ENCODE assay signal across 25 mouse cellular contexts in the genomic region with DNA sequence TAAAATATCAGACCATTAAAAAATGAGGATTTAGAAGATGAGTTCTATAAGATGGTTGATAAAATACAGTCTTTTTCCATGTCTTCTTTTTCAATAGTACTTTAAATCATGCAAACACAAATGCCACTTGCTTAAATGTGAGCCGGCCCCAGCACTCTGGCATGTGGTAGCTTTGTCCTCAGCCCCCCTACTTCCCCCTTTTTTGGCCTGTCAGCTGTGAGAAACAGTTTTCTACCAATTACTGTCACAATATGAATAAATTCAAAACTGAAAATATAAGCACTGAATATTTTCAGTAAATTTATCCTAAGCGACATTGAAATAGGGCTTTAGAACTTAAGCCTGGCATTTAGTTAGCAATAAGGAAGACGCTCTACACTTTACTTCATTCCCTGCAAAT. TPM values are rescaled to one million over a fixed set of nuclear protein-coding genes. Genes with fewer than 3 reads are reported as not detected.
DNase-seq lines count a peak whose midpoint lies in the region; ATAC-seq and TF ChIP-seq lines count a peak whose summit lies in the region.
"Had no signal": no experiment of that assay in that cellular context is flagged by ENCODE, and none has a peak within 500 bp of the region (broad histone marks: within the 10 kb centered on the region; RNA-seq: fewer than 3 reads in every experiment).

No protein-coding gene starts in this region.

- H3K36me3 ChIP-seq in forebrain, embryonic 14.5 days (ENCODE audit: control insufficient read depth, insufficient read depth, low read length): no peaks in the 10 kb centered on the region
- H3K36me3 ChIP-seq in forebrain, embryonic 12.5 days (replicated peaks): no peaks in the 10 kb centered on the region
- H3K36me3 ChIP-seq in forebrain, postnatal 0 days (ENCODE audit: insufficient read depth): no peaks in the 10 kb centered on the region
- no peaks in the 10 kb centered on the region for H3K36me3 ChIP-seq in forebrain, embryonic 10.5 days (replicated peaks)
- H3K36me3 ChIP-seq in midbrain, embryonic 11.5 days (ENCODE audit: control insufficient read depth, insufficient read depth, low read length): no peaks in the 10 kb centered on the region
- H3K36me3 ChIP-seq in midbrain, embryonic 14.5 days (ENCODE audit: control insufficient read depth, insufficient read depth, low read length): no peaks in the 10 kb centered on the region
- H3K36me3 ChIP-seq in MEL (ENCODE audit: control insufficient read depth in 1 of 2, insufficient read depth in 2 of 2, low read length in 2 of 2): no peaks in the 10 kb centered on the region
- H3K36me3 ChIP-seq: embryonic facial prominence, embryonic 13.5 days; embryonic facial prominence, embryonic 15.5 days had no signal

- peak; percentile 10 for DNase-seq in forebrain, embryonic 14.5 days (ENCODE audit: low spot score)
- DNase-seq in forebrain, postnatal 0 days: peak; percentile 24
- DNase-seq in forebrain, embryonic 10.5 days (ENCODE audit: extremely low spot score, low spot score): no peak
- DNase-seq in midbrain, embryonic 11.5 days (ENCODE audit: low spot score, missing footprints): peak; percentile 73
- DNase-seq in midbrain, embryonic 14.5 days: no peak
- DNase-seq in MEL (ENCODE audit: low read depth, low spot score): peak; percentile 10
- DNase-seq in cerebellum, postnatal 36 days: no peak
- DNase-seq: adrenal gland, adult 2 months; adrenal gland, postnatal 10 days; adrenal gland, postnatal 25 days; B cell, adult 2 months; cerebellum, adult 11-12 months; cerebellum, adult 2 months; cerebellum, adult 9-10 months; cerebellum, postnatal 10 days; cerebellum, postnatal 25 days; embryo, embryonic 11 days had no signal

- TF ChIP-seq RAD21 in MEL (IDR thresholded peaks at IDR 0.05; ENCODE audit: low read depth, low read length): no peak

- no peak for TF ChIP-seq POLR2A in MEL (IDR thresholded peaks at IDR 0.05; ENCODE audit: control insufficient read depth in 1 of 2, insufficient read depth in 1 of 2, low read depth in 1 of 2, low read length in 2 of 2, poor library complexity in 1 of 2)

- no peak for ATAC-seq in forebrain, embryonic 14.5 days
- no peak for ATAC-seq in forebrain, embryonic 12.5 days (ENCODE audit: low FRiP score)
- ATAC-seq in forebrain, postnatal 0 days: no peak
- no peak for ATAC-seq in midbrain, embryonic 11.5 days (ENCODE audit: low FRiP score)
- ATAC-seq in midbrain, embryonic 14.5 days (ENCODE audit: low FRiP score, low TSS enrichment): no peak
- ATAC-seq: CD4-positive, CD25-positive, alpha-beta regulatory T cell, adult 4 months had no signal

- 58% methylated on average over 3 of the region's 3 CpGs for WGBS in forebrain, embryonic 14.5 days
- 71% methylated on average over 3 of the region's 3 CpGs for WGBS in forebrain, embryonic 12.5 days
- WGBS in forebrain, postnatal 0 days: 36% methylated on average over 3 of the region's 3 CpGs
- 87% methylated on average over 3 of the region's 3 CpGs for WGBS in forebrain, embryonic 10.5 days
- WGBS in midbrain, embryonic 11.5 days: 86% methylated on average over 3 of the region's 3 CpGs
- 65% methylated on average over 3 of the region's 3 CpGs for whole genome bisulfite sequencing in midbrain, embryonic 14.5 days

- H3K27me3 ChIP-seq in forebrain, embryonic 14.5 days (replicated peaks; ENCODE audit: control insufficient read depth, insufficient read depth, low read length): no peaks in the 10 kb centered on the region
- H3K27me3 ChIP-seq in forebrain, embryonic 12.5 days: no peaks in the 10 kb centered on the region
- H3K27me3 ChIP-seq in forebrain, postnatal 0 days (ENCODE audit: insufficient read depth, low read length): no peaks in the 10 kb centered on the region
- H3K27me3 ChIP-seq in forebrain, embryonic 10.5 days (ENCODE audit: poor library complexity, severe bottlenecking): no peaks in the 10 kb centered on the region
- H3K27me3 ChIP-seq in midbrain, embryonic 11.5 days (ENCODE audit: control insufficient read depth, insufficient read depth, low read length): no peaks in the 10 kb centered on the region
- H3K27me3 ChIP-seq in midbrain, embryonic 14.5 days (ENCODE audit: control insufficient read depth, insufficient read depth, low read length): no peaks in the 10 kb centered on the region
- no peaks in the 10 kb centered on the region for H3K27me3 ChIP-seq in MEL (ENCODE audit: control insufficient read depth in 1 of 2, insufficient read depth in 2 of 2, low read length in 2 of 2)
- H3K27me3 ChIP-seq: CH12.LX; embryonic facial prominence, embryonic 13.5 days; embryonic facial prominence, embryonic 15.5 days; forebrain, embryonic 13.5 days had no signal

- no peak overlapping the region for H3K4me3 ChIP-seq in forebrain, embryonic 14.5 days (ENCODE audit: low read depth, low read length)
- no peak overlapping the region for H3K4me3 ChIP-seq in forebrain, embryonic 12.5 days (replicated peaks)
- H3K4me3 ChIP-seq in forebrain, postnatal 0 days (ENCODE audit: low read depth, low read length): no peak overlapping the region
- H3K4me3 ChIP-seq in forebrain, embryonic 10.5 days: no peak overlapping the region
- H3K4me3 ChIP-seq in midbrain, embryonic 11.5 days (ENCODE audit: low read depth, low read length): no peak overlapping the region
- H3K4me3 ChIP-seq in midbrain, embryonic 14.5 days (replicated peaks; ENCODE audit: low read depth, low read length): no peak overlapping the region
- no peak overlapping the region for H3K4me3 ChIP-seq in MEL (ENCODE audit: control insufficient read depth in 1 of 2, insufficient read depth in 1 of 2, low read depth in 2 of 2, low read length in 2 of 2)
- H3K4me3 ChIP-seq: embryonic facial prominence, embryonic 13.5 days; embryonic facial prominence, embryonic 15.5 days; erythroblast, embryonic 14.5 days; forebrain, embryonic 13.5 days had no signal

- TF ChIP-seq CTCF in forebrain, postnatal 0 days (IDR thresholded peaks at IDR 0.05; ENCODE audit: low read depth): no peak
- no peak for TF ChIP-seq CTCF in MEL (IDR thresholded peaks at IDR 0.05 in 2 of 3, conservative IDR thresholded peaks at IDR 0.05 in 1 of 3; ENCODE audit: control insufficient read depth in 1 of 3, insufficient read depth in 1 of 3, low read depth in 2 of 3, low read length in 3 of 3, poor library complexity in 1 of 3, severe bottlenecking in 1 of 3)

- H3K27ac ChIP-seq in forebrain, embryonic 14.5 days (ENCODE audit: low read depth, low read length): no peak overlapping the region
- H3K27ac ChIP-seq in forebrain, embryonic 12.5 days: no peak overlapping the region
- no peak overlapping the region for H3K27ac ChIP-seq in forebrain, postnatal 0 days (ENCODE audit: low read depth, low read length)
- H3K27ac ChIP-seq in forebrain, embryonic 10.5 days: no peak overlapping the region
- no peak overlapping the region for H3K27ac ChIP-seq in midbrain, embryonic 11.5 days (ENCODE audit: low read depth, low read length)
- no peak overlapping the region for H3K27ac ChIP-seq in midbrain, embryonic 14.5 days (replicated peaks; ENCODE audit: low read depth, low read length)
- no peak overlapping the region for H3K27ac ChIP-seq in MEL (ENCODE audit: control insufficient read depth, low read depth, low read length)
- H3K27ac ChIP-seq: embryonic facial prominence, embryonic 13.5 days; embryonic facial prominence, embryonic 15.5 days; forebrain, embryonic 13.5 days had no signal

- TF ChIP-seq EP300 in MEL (IDR thresholded peaks at IDR 0.05; ENCODE audit: low read depth in 1 of 2, low read length in 2 of 2): no peak

- peaks cover 7% of the 10 kb centered on the region; the same call in 1 of the 2 replicates for H3K4me1 ChIP-seq in forebrain, embryonic 14.5 days (ENCODE audit: control insufficient read depth, insufficient read depth, low read length)
- H3K4me1 ChIP-seq in forebrain, embryonic 12.5 days: peaks cover 12% of the 10 kb centered on the region; the same call in 1 of the 2 replicates
- H3K4me1 ChIP-seq in forebrain, postnatal 0 days (ENCODE audit: insufficient read depth): 0 out of 2 replicates have a peak, but pooled peaks cover 3% of the 10 kb centered on the region
- peaks cover 16% of the 10 kb centered on the region for H3K4me1 ChIP-seq in forebrain, embryonic 10.5 days
- no peaks in the 10 kb centered on the region for H3K4me1 ChIP-seq in midbrain, embryonic 11.5 days (ENCODE audit: control insufficient read depth, insufficient read depth, low read length)
- no peaks in the 10 kb centered on the region for H3K4me1 ChIP-seq in midbrain, embryonic 14.5 days (ENCODE audit: control insufficient read depth, insufficient read depth, low read length)
- no peaks in the 10 kb centered on the region for H3K4me1 ChIP-seq in MEL (ENCODE audit: control insufficient read depth in 1 of 2, insufficient read depth in 2 of 2, low read length in 2 of 2)
- H3K4me1 ChIP-seq: embryonic facial prominence, embryonic 13.5 days; embryonic facial prominence, embryonic 15.5 days had no signal

- H3K9me3 ChIP-seq in forebrain, embryonic 14.5 days (replicated peaks; ENCODE audit: control insufficient read depth, low read length): no peaks in the 10 kb centered on the region
- H3K9me3 ChIP-seq in forebrain, embryonic 12.5 days: no peaks in the 10 kb centered on the region
- H3K9me3 ChIP-seq in forebrain, postnatal 0 days (ENCODE audit: low read length): no peaks in the 10 kb centered on the region
- no peaks in the 10 kb centered on the region for H3K9me3 ChIP-seq in forebrain, embryonic 10.5 days
- H3K9me3 ChIP-seq in midbrain, embryonic 11.5 days (ENCODE audit: control insufficient read depth, low read length): no peaks in the 10 kb centered on the region
- no peaks in the 10 kb centered on the region for H3K9me3 ChIP-seq in midbrain, embryonic 14.5 days (ENCODE audit: control insufficient read depth, low read length)
- H3K9me3 ChIP-seq in MEL (replicated peaks; ENCODE audit: insufficient read depth, low read length): no peaks in the 10 kb centered on the region
- H3K9me3 ChIP-seq: embryonic facial prominence, embryonic 13.5 days; embryonic facial prominence, embryonic 15.5 days; forebrain, embryonic 13.5 days; G1E had no signal

- H3K9ac ChIP-seq in forebrain, embryonic 14.5 days (ENCODE audit: low read length): no peak overlapping the region
- no peak overlapping the region for H3K9ac ChIP-seq in forebrain, embryonic 12.5 days
- H3K9ac ChIP-seq in forebrain, postnatal 0 days: no peak overlapping the region
- no peak overlapping the region for H3K9ac ChIP-seq in midbrain, embryonic 11.5 days (ENCODE audit: low read length)
- H3K9ac ChIP-seq in midbrain, embryonic 14.5 days (replicated peaks; ENCODE audit: low read length): no peak overlapping the region
- no peak overlapping the region for H3K9ac ChIP-seq in MEL (ENCODE audit: control insufficient read depth, low read depth, low read length, poor library complexity, severe bottlenecking)
- H3K9ac ChIP-seq: embryonic facial prominence, embryonic 13.5 days; embryonic facial prominence, embryonic 15.5 days; forebrain, embryonic 13.5 days had no signal

- no peaks in the 10 kb centered on the region for H3K79me2 ChIP-seq in MEL (ENCODE audit: control insufficient read depth, insufficient read depth, low read length, poor library complexity)

- no peak overlapping the region for H3K4me2 ChIP-seq in forebrain, embryonic 14.5 days (ENCODE audit: low read length)
- no peak overlapping the region for H3K4me2 ChIP-seq in forebrain, embryonic 12.5 days
- H3K4me2 ChIP-seq in forebrain, postnatal 0 days (ENCODE audit: low read depth): no peak overlapping the region
- H3K4me2 ChIP-seq in midbrain, embryonic 11.5 days: no peak overlapping the region
- no peak overlapping the region for H3K4me2 ChIP-seq in midbrain, embryonic 14.5 days (ENCODE audit: low read length)
- H3K4me2 ChIP-seq: embryonic facial prominence, embryonic 13.5 days; embryonic facial prominence, embryonic 15.5 days; forebrain, embryonic 13.5 days had no signal

RNA-seq across cellular contexts. Expression of a gene that starts 44.2 kb away (rescaled TPM):
- polyA plus RNA-seq in forebrain, embryonic 14.5 days (2014; fragmentation: Nextera tagmentation; extraction: Ambion mirVana): 84.5 and 85.5 TPM in 2 replicates
- 96.1 and 99.3 TPM in 2 replicates for polyA plus RNA-seq in forebrain, embryonic 12.5 days (2016; fragmentation: Nextera tagmentation; extraction: Ambion mirVana)
- total RNA-seq in forebrain, postnatal 0 days (2014; rRNA removed): 22.1 and 28.1 TPM in 2 replicates
- polyA plus RNA-seq in forebrain, postnatal 0 days (2015; fragmentation: Nextera tagmentation; extraction: Ambion mirVana): 84.1 and 103 TPM in 2 replicates
- 103 and 105 TPM in 2 replicates for polyA plus RNA-seq in forebrain, embryonic 10.5 days (2016; fragmentation: Nextera tagmentation; extraction: Ambion mirVana)
- 82.4 and 87.1 TPM in 2 replicates for polyA plus RNA-seq in midbrain, embryonic 11.5 days (2014; fragmentation: Nextera tagmentation; extraction: Ambion mirVana)
- polyA plus RNA-seq in midbrain, embryonic 14.5 days (2014; fragmentation: Nextera tagmentation; extraction: Ambion mirVana): 64.3 and 77.1 TPM in 2 replicates
- 43.7 and 50.9 TPM in 2 replicates for total RNA-seq in MEL (2012; rRNA removed)
- 10 to 100 TPM in 1 of 2 experiments, not detected in 1; 76.0 TPM for polyA plus RNA-seq in MEL (2012; ENCODE audit: insufficient read depth in 1 of 2, insufficient read length in 2 of 2, low read depth in 1 of 2, low replicate concordance in 2 of 2, missing spikeins in 1 of 2)

RNA-seq across cellular contexts. Expression of a gene that starts 44.3 kb away (rescaled TPM):
- 36.2 and 40.7 TPM in 2 replicates for polyA plus RNA-seq in forebrain, embryonic 14.5 days (2014; fragmentation: Nextera tagmentation; extraction: Ambion mirVana)
- polyA plus RNA-seq in forebrain, embryonic 12.5 days (2016; fragmentation: Nextera tagmentation; extraction: Ambion mirVana): 23.0 and 24.0 TPM in 2 replicates
- 38.3 and 42.3 TPM in 2 replicates for total RNA-seq in forebrain, postnatal 0 days (2014; rRNA removed)
- polyA plus RNA-seq in forebrain, postnatal 0 days (2015; fragmentation: Nextera tagmentation; extraction: Ambion mirVana): 28.4 and 31.1 TPM in 2 replicates
- polyA plus RNA-seq in forebrain, embryonic 10.5 days (2016; fragmentation: Nextera tagmentation; extraction: Ambion mirVana): 25.3 and 25.6 TPM in 2 replicates
- 22.8 and 23.0 TPM in 2 replicates for polyA plus RNA-seq in midbrain, embryonic 11.5 days (2014; fragmentation: Nextera tagmentation; extraction: Ambion mirVana)
- 32.2 and 32.9 TPM in 2 replicates for polyA plus RNA-seq in midbrain, embryonic 14.5 days (2014; fragmentation: Nextera tagmentation; extraction: Ambion mirVana)
- 20.3 and 22.2 TPM in 2 replicates for total RNA-seq in MEL (2012; rRNA removed)
- polyA plus RNA-seq in MEL (2012; ENCODE audit: insufficient read depth in 1 of 2, insufficient read length in 2 of 2, low read depth in 1 of 2, low replicate concordance in 2 of 2, missing spikeins in 1 of 2): 10 to 100 TPM in 1 of 2 experiments, not detected in 1; 15.9 TPM

Comparison
In these comparisons a context has a peak if more than half of its experiments do, and no peak if none do; other contexts are left out.
1. DNase-seq: peak in forebrain, embryonic 14.5 days (single experiment), forebrain, postnatal 0 days (single experiment), midbrain, embryonic 11.5 days (single experiment) and MEL (single experiment); none in forebrain, embryonic 10.5 days (single experiment), midbrain, embryonic 14.5 days (single experiment) and cerebellum, postnatal 36 days (0 of 2).